Comparison of ENCODE assay signal across 15 mouse cellular contexts in genomic region chr11:11102620-11103019, GRCm38 (mm10). TPM values are rescaled to one million over a fixed set of nuclear protein-coding genes. Genes with fewer than 3 reads are reported as not detected.
DNase-seq lines count a peak whose midpoint lies in the region; ATAC-seq and TF ChIP-seq lines count a peak whose summit lies in the region.
"Had no signal": no experiment of that assay in that cellular context is flagged by ENCODE, and none has a peak within 500 bp of the region (broad histone marks: within the 10 kb centered on the region; RNA-seq: fewer than 3 reads in every experiment).

No protein-coding gene starts in this region.

- no peak for TF ChIP-seq CTCF in intestine, postnatal 0 days (IDR thresholded peaks at IDR 0.05; ENCODE audit: low read depth)
- TF ChIP-seq CTCF in midbrain, postnatal 0 days (IDR thresholded peaks at IDR 0.05), result no peak

- peak; percentile 43; the same call in 1 of the 2 replicates for ATAC-seq in intestine, embryonic 15.5 days
- ATAC-seq in intestine, postnatal 0 days, result no peak
- no peak for ATAC-seq in midbrain, postnatal 0 days (ENCODE audit: low FRiP score)
- no peak for ATAC-seq in midbrain, embryonic 15.5 days (replicated peaks)
- ATAC-seq in stomach, embryonic 15.5 days (ENCODE audit: insufficient read depth, low FRiP score, low read depth), result no peak; the same call in 1 of the 2 replicates
- ATAC-seq: inflammation-experienced regulatory T-cells, adult 6 months had no signal

- H3K27me3 ChIP-seq in intestine, embryonic 15.5 days (replicated peaks), result no peaks in the 10 kb centered on the region
- H3K27me3 ChIP-seq in intestine, postnatal 0 days (replicated peaks; ENCODE audit: control insufficient read depth, insufficient read depth, low read length), result no peaks in the 10 kb centered on the region
- H3K27me3 ChIP-seq in midbrain, postnatal 0 days (ENCODE audit: insufficient read depth, low read length), result no peaks in the 10 kb centered on the region
- no peaks in the 10 kb centered on the region for H3K27me3 ChIP-seq in midbrain, embryonic 15.5 days (replicated peaks)
- H3K27me3 ChIP-seq in stomach, embryonic 15.5 days (replicated peaks), result no peaks in the 10 kb centered on the region
- H3K27me3 ChIP-seq: embryonic facial prominence, embryonic 13.5 days; heart, embryonic 15.5 days had no signal

- H3K4me3 ChIP-seq in intestine, embryonic 15.5 days (replicated peaks), result no peak overlapping the region
- no peak overlapping the region for H3K4me3 ChIP-seq in intestine, postnatal 0 days (ENCODE audit: low read depth, low read length)
- H3K4me3 ChIP-seq in midbrain, postnatal 0 days (ENCODE audit: low read depth, low read length), result no peak overlapping the region
- no peak overlapping the region for H3K4me3 ChIP-seq in midbrain, embryonic 15.5 days
- no peak overlapping the region for H3K4me3 ChIP-seq in stomach, embryonic 15.5 days (replicated peaks)
- H3K4me3 ChIP-seq: embryonic facial prominence, embryonic 13.5 days; heart, embryonic 15.5 days had no signal

- no peaks in the 10 kb centered on the region for H3K36me3 ChIP-seq in intestine, embryonic 15.5 days
- no peaks in the 10 kb centered on the region for H3K36me3 ChIP-seq in intestine, postnatal 0 days (ENCODE audit: control insufficient read depth, insufficient read depth)
- H3K36me3 ChIP-seq in midbrain, postnatal 0 days (ENCODE audit: insufficient read depth, low read length), result no peaks in the 10 kb centered on the region
- H3K36me3 ChIP-seq in midbrain, embryonic 15.5 days (replicated peaks), result no peaks in the 10 kb centered on the region
- H3K36me3 ChIP-seq in stomach, embryonic 15.5 days, result no peaks in the 10 kb centered on the region
- H3K36me3 ChIP-seq: embryonic facial prominence, embryonic 13.5 days; heart, embryonic 15.5 days had no signal

- no peaks in the 10 kb centered on the region for H3K9me3 ChIP-seq in intestine, embryonic 15.5 days
- H3K9me3 ChIP-seq in intestine, postnatal 0 days (ENCODE audit: control insufficient read depth), result no peaks in the 10 kb centered on the region
- H3K9me3 ChIP-seq in midbrain, postnatal 0 days (ENCODE audit: low read length), result no peaks in the 10 kb centered on the region
- H3K9me3 ChIP-seq in midbrain, embryonic 15.5 days, result no peaks in the 10 kb centered on the region
- no peaks in the 10 kb centered on the region for H3K9me3 ChIP-seq in stomach, embryonic 15.5 days
- H3K9me3 ChIP-seq: embryonic facial prominence, embryonic 13.5 days; heart, embryonic 15.5 days had no signal

- intact Hi-C loops in gastrocnemius, postnatal 14 days (cut with DNase I; ENCODE audit: low total_unique reads), result no loop called here

- H3K27ac ChIP-seq in intestine, embryonic 15.5 days, result no peak overlapping the region
- no peak overlapping the region for H3K27ac ChIP-seq in intestine, postnatal 0 days (ENCODE audit: low read depth, low read length)
- H3K27ac ChIP-seq in midbrain, postnatal 0 days (ENCODE audit: low read depth, low read length), result no peak overlapping the region
- H3K27ac ChIP-seq in midbrain, embryonic 15.5 days, result no peak overlapping the region
- 0 out of 2 replicates have a peak overlapping the region, but pooled peaks have one; percentile 3 for H3K27ac ChIP-seq in stomach, embryonic 15.5 days
- H3K27ac ChIP-seq: embryonic facial prominence, embryonic 13.5 days; heart, embryonic 15.5 days had no signal

- DNase-seq in embryo, embryonic 10 days (ENCODE audit: low spot score), result peak; percentile 1
- no peak for DNase-seq in embryo, embryonic 11 days
- peak; percentile 54 for DNase-seq in midbrain, postnatal 0 days (ENCODE audit: low spot score)
- no peak for DNase-seq in gastrocnemius, postnatal 14 days
- DNase-seq: adrenal gland, adult 8-10 months; left cerebral cortex, postnatal 4 days; spleen, adult 18-20 months had no signal

- H3K4me1 ChIP-seq in intestine, embryonic 15.5 days (replicated peaks), result no peaks in the 10 kb centered on the region
- H3K4me1 ChIP-seq in intestine, postnatal 0 days (replicated peaks; ENCODE audit: control insufficient read depth, insufficient read depth, low read length), result no peaks in the 10 kb centered on the region
- H3K4me1 ChIP-seq in midbrain, postnatal 0 days (ENCODE audit: insufficient read depth, low read length), result no peaks in the 10 kb centered on the region
- H3K4me1 ChIP-seq in midbrain, embryonic 15.5 days, result no peaks in the 10 kb centered on the region
- H3K4me1 ChIP-seq in stomach, embryonic 15.5 days, result no peaks in the 10 kb centered on the region
- H3K4me1 ChIP-seq: heart, embryonic 15.5 days had no signal

- 36% methylated on average over 1 of the region's 1 CpGs for WGBS in intestine, embryonic 15.5 days
- WGBS in intestine, postnatal 0 days, result 31% methylated on average over 1 of the region's 1 CpGs
- 39% methylated on average over 1 of the region's 1 CpGs for WGBS in midbrain, postnatal 0 days
- WGBS in midbrain, embryonic 15.5 days, result 31% methylated on average over 1 of the region's 1 CpGs
- WGBS in stomach, embryonic 15.5 days, result 23% methylated on average over 1 of the region's 1 CpGs

- no peak overlapping the region for H3K9ac ChIP-seq in intestine, embryonic 15.5 days
- H3K9ac ChIP-seq in intestine, postnatal 0 days (ENCODE audit: low read depth, low read length), result no peak overlapping the region
- no peak overlapping the region for H3K9ac ChIP-seq in midbrain, postnatal 0 days (replicated peaks; ENCODE audit: low read length, poor library complexity, severe bottlenecking)
- no peak overlapping the region for H3K9ac ChIP-seq in midbrain, embryonic 15.5 days
- H3K9ac ChIP-seq in stomach, embryonic 15.5 days, result no peak overlapping the region
- H3K9ac ChIP-seq: embryonic facial prominence, embryonic 13.5 days; heart, embryonic 15.5 days had no signal

- H3K4me2 ChIP-seq in intestine, embryonic 15.5 days (replicated peaks), result no peak overlapping the region
- H3K4me2 ChIP-seq in intestine, postnatal 0 days (replicated peaks; ENCODE audit: low read depth), result no peak overlapping the region
- no peak overlapping the region for H3K4me2 ChIP-seq in midbrain, postnatal 0 days (ENCODE audit: low read depth, low read length, poor library complexity, severe bottlenecking)
- H3K4me2 ChIP-seq in midbrain, embryonic 15.5 days, result no peak overlapping the region
- no peak overlapping the region for H3K4me2 ChIP-seq in stomach, embryonic 15.5 days
- H3K4me2 ChIP-seq: embryonic facial prominence, embryonic 13.5 days; heart, embryonic 15.5 days had no signal

RNA-seq across cellular contexts. Expression of gene Vwc2, which starts 11.4 kb away (rescaled TPM):
- 0.50 and 0.62 TPM in 2 replicates for polyA plus RNA-seq in intestine, embryonic 15.5 days (2015; fragmentation: Nextera tagmentation; extraction: Ambion mirVana)
- polyA plus RNA-seq in intestine, postnatal 0 days (2015; fragmentation: Nextera tagmentation; extraction: Ambion mirVana), result 0.52 and 0.61 TPM in 2 replicates
- 24.5 and 24.9 TPM in 2 replicates for total RNA-seq in midbrain, postnatal 0 days (2014; rRNA removed)
- polyA plus RNA-seq in midbrain, postnatal 0 days (2015; fragmentation: Nextera tagmentation; extraction: Ambion mirVana), result 10.6 and 10.7 TPM in 2 replicates
- polyA plus RNA-seq in midbrain, embryonic 15.5 days (2015; fragmentation: Nextera tagmentation; extraction: Ambion mirVana), result 9.2 and 9.5 TPM in 2 replicates
- 0.81 and 1.2 TPM in 2 replicates for polyA plus RNA-seq in stomach, embryonic 15.5 days (2015; fragmentation: Nextera tagmentation; extraction: Ambion mirVana)
- under 1 TPM; 0.38 to 0.90 TPM for total RNA-seq in gastrocnemius, postnatal 14 days (2021)
- total RNA-seq: granulocyte monocyte progenitor cell, adult 5-6 weeks had no signal

Comparison
In these comparisons a context has a peak if more than half of its experiments do, and no peak if none do; other contexts are left out.
1. DNase-seq: peak in embryo, embryonic 10 days (single experiment) and midbrain, postnatal 0 days (single experiment); none in embryo, embryonic 11 days (single experiment) and gastrocnemius, postnatal 14 days (single experiment).